Mouse (Mus musculus) heart, postnatal 25 days (tissue): Measurements from ENCODE around the gene C1qtnf4. TPM values are rescaled to one million over a fixed set of nuclear protein-coding genes. Genes with fewer than 3 reads are reported as not detected.
"Not testable (repeated sequence)": the region's sequence is repeated elsewhere in the genome, so short reads cannot be mapped to it uniquely, and the experiment has no call there.

Experiments
- DNase-seq: peaks from one replicate; pipeline ENCODE4 v3.0.0; 2022; ENCODE audit warnings: low spot score
- intact Hi-C: fragments of 180-260 bp; cut with DNase I; formaldehyde crosslinking; loops from one replicate; pipeline ENCODE4 v1.15.1; 2025
- total RNA-seq, 2 experiments: library from RNA; stranded (reverse); gene quantifications; 2 replicates each; pipeline ENCODE4 v1.2.3; 2021

The C1qtnf4 gene
- total RNA-seq, 2 experiments from 2014 or later, result 3.6 to 4.1 TPM

GRCm38 (mm10) chr2:90879419-90879818 is 6.2 kb upstream of the C1qtnf4 start:
- intact Hi-C loops, result no loop called here
- no peak for DNase-seq

DNA sequence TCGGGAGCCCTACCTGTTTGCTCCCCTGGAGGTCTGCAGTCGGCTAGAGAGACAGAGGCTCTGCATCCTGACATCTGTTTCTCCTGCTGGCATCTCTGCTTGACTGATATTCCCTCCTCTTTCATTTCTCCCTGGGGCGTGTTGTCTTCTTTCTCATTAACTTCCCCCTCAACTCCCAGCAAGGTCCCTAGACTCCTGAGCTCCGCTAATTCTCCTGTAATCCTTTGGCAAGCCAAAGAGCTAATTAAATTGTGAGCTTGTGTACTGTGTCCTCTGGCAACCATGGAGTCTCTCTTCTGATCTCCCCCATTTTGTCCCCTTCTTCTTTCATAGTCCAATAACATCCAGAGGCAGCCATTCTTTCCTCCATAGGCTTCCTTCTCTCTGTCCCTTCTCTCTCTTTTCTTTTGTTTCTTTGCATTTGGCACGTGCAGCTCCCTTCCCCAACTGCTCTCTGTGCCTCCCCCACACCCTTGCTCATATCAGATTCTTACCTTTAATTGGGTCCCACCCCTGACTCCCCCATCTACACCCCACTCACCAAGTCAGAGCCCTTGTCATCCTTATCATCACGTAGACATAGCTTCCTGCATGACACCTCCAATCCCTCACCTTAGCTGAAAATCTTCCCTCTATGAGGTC is 5.4 kb upstream of the C1qtnf4 start:
- intact Hi-C loops, result no loop called here
- no peak for DNase-seq

GRCm38 (mm10) chr2:90881824-90882223 is 3.8 kb upstream of the C1qtnf4 start:
- intact Hi-C loops, result no loop called here
- DNase-seq, result no peak

GRCm38 (mm10) chr2:90886436-90886835 is 776 bp downstream of the C1qtnf4 start:
- intact Hi-C loops, result no loop called here
- DNase-seq, result no peak

DNA sequence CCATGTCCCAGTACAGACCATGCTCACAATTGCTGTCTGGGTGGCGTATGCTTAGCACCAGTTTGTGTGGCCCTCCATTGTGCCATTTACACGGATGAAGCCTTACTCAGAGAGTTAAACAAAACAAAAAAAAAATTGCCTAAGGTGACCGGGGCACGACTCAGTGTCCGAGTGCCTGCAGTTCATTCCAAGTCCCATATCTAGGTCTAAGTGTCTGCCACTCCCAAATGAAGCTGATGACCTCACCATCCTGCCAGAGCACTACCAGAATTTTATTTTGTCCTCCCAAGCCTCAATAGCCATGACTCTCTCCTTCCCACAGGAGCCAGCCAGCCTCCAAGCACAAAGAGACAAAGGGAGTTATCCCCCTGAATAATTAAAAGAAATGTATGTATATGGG is 2.0 kb downstream of the C1qtnf4 start:
- intact Hi-C loops, result no loop called here
- no peak for DNase-seq

GRCm38 (mm10) chr2:90889550-90890548 is 4.2 kb downstream of the C1qtnf4 start:
- intact Hi-C loops, result no loop called here
- no peak for DNase-seq

GRCm38 (mm10) chr2:90893673-90894298 is 8.1 kb downstream of the C1qtnf4 start:
- no peak for DNase-seq
- intact Hi-C loops, result loop anchor here (2.0 kb wide), 1 partner anchor 19 kb away; no protein-coding TSS in a partner anchor

- intact Hi-C loops, result loop anchor here (2.0 kb wide), 1 partner anchor 19 kb away; no protein-coding TSS in a partner anchor
Observed at GRCm38 (mm10) chr2:90894299-90894677, 8.6 kb downstream of the C1qtnf4 start.

GRCm38 (mm10) chr2:90903398-90903797 is 17.7 kb downstream of the C1qtnf4 start:
- intact Hi-C loops, result no loop called here
- DNase-seq, result no peak

More at GRCm38 (mm10) chr2:90894299-90894677, 8.6 kb downstream of the C1qtnf4 start:
- DNase-seq, result not testable (repeated sequence)

GRCm38 (mm10) chr2:90904076-90904855 is 18.6 kb downstream of the C1qtnf4 start, which contains the start of the genes Kbtbd4 and Ndufs3:
Gene Kbtbd4, plus strand, starts transcription at chr2:90904740.
Gene Ndufs3, minus strand, starts transcription at chr2:90904827.
- intact Hi-C loops, result no loop called here
- peak; percentile 63 for DNase-seq

GRCm38 (mm10) chr2:90904856-90905224 is 19.2 kb downstream of the C1qtnf4 start:
- no peak for DNase-seq
- intact Hi-C loops, result no loop called here

- intact Hi-C loops, result no loop called here
- DNase-seq, result no peak
Observed at GRCm38 (mm10) chr2:90906721-90907120, 21.1 kb downstream of the C1qtnf4 start.

DNA sequence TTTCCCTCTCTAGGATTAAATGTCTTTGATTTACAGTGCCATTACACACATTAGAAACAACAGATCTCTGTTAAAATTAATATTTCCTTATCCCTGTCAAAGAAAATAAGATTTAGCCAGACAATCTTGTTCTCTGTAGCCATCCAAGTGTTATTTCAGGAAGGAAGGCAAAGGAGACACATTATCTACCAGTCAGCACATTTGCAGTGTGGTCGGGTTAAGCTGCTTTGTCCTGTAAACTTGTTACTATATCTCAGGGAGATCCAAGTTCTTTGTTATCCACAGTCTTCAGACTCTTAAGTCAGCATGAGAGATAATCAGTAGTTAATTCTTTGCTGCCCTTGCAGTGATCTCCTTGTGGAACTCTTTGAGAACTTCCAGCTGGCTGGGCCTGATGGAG is 25.2 kb downstream of the C1qtnf4 start:
- intact Hi-C loops, result no loop called here
- no peak for DNase-seq

DNA sequence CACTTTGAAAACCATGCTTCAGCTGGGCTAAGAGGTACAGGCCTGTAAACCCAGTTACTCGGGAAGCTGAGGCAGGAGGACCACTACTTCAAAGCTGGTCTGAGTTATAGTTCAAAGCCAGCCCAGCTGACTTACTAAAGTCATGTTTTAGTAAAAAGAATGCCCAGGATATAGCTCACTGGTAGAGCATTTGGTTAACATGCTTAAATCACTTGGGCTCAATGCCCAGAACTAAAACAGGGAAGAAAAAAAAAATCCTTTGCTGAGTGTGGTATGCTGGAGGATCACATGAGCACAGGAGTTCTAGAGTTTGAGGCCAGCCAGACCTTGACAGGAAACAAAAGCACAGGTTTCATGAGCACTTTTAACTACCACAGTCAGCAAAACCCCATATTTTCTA is 26.0 kb downstream of the C1qtnf4 start:
- intact Hi-C loops, result no loop called here
- DNase-seq, result no peak

DNA sequence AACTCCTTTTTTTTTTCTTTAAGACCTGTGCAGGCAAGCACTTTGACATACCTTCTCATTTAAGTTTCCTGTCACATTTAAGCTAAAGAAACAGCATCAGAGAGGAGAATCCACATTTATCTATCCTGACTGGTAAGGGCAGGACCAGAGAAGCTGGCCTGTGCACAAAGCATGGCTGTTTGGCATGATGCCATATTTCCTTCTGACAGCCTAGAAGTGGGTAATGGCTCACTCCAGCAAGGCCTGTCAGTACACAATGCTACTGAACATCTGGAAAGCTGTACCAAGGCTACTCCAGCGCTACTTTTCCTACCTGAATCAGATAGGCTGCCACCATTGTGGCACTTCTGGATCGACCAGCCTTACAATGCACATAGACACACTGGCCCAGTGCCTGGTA is 28.0 kb downstream of the C1qtnf4 start:
- intact Hi-C loops, result no loop called here
- no peak for DNase-seq

GRCm38 (mm10) chr2:90915516-90915915 is 29.9 kb downstream of the C1qtnf4 start:
- intact Hi-C loops, result loop anchor here (5.0 kb wide), 2 partner anchors 48 to 152 kb away; no protein-coding TSS in a partner anchor
- DNase-seq, result no peak

- no peak for DNase-seq
- intact Hi-C loops, result loop anchor here (1.0 to 5.0 kb wide), 3 partner anchors 49 to 151 kb away; partner anchors contain the start of gene Psmc3
Observed at GRCm38 (mm10) chr2:90916560-90917232, 31.0 kb downstream of the C1qtnf4 start.

DNA sequence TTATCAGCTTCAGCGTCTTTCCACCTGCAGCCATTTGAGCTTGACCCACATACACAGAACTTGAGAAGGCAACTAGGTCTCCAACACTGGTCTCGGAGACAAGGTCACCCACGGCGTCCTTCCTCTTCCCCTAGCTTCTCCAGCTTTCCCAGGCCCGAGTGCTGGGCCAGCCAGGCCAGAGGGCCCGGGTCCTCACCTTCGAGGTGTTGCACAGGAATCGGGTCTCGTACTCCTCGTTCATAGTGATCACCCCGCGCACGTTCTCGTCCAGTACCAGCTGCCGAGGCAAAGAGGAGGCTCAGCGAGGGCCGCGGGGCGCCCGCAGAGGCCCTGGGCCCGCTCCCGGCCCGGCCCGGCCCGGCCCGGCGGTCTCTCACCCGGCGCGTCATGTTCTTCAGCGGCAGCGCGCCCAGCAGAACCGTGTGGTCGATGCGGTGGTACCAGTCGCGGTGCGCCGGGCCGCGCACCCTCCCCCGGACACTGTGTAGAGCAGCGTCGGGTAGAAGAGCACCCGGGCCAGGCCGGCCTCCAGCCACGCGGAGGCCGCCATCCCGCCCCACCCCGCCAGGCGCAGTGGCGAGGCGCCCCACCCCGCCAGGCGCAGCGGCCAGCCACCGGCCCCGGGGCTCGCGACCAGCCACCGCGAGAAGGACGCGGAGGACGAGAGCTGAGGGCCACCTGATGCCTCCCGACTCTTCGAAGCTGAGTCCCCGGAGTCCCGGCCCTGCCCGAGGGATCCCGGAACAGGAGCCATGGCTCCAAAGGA is 31.8 kb downstream of the C1qtnf4 start:
- intact Hi-C loops, result loop anchor here (1.0 to 5.0 kb wide), 3 partner anchors 50 to 150 kb away; partner anchors contain the start of gene Psmc3
- DNase-seq, result peak; percentile 71
